Mouse (Mus musculus): ENCODE results near the gene Nt5c1a.

DNA sequence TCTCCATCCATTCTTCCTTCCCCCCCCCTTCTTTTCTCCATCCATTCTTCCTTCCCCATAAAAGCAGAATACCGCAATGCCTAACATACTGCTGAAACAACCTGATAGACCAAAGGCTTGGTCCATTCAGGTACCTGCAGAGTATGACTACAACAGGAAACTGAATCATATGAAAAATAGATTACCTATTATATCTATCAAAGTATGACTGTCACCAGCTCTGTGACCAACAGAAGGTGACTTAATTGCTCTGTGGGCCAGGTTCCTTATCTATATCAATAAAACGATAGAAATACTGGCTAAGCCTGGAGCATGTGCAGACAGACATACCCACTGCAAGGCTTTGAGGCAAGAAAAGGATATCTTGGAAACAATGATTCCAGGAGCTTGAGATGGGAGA, 45.9 kb upstream of the Nt5c1a start:
- no peak for TF ChIP-seq CTCF (IDR thresholded peaks at IDR 0.05; ENCODE audit: borderline replicate concordance, control insufficient read depth, extremely low read depth, insufficient read depth, low read length, poor library complexity)
- no peak for TF ChIP-seq POLR2A (IDR thresholded peaks at IDR 0.05; ENCODE audit: control insufficient read depth, extremely low read depth, insufficient read depth, low read length, poor library complexity)
